Mouse (Mus musculus) CD8-positive naive resting alpha-beta T cell, adult 2 months (primary cell): ENCODE data around the gene Pik3ca.

Experiments
- DNase-seq, 2 experiments: peaks; one replicate each; pipeline ENCODE4 v3.0.0; 2022; ENCODE audit warnings: low read depth in 2 of 2, low spot score in 2 of 2

The Pik3ca gene

DNA sequence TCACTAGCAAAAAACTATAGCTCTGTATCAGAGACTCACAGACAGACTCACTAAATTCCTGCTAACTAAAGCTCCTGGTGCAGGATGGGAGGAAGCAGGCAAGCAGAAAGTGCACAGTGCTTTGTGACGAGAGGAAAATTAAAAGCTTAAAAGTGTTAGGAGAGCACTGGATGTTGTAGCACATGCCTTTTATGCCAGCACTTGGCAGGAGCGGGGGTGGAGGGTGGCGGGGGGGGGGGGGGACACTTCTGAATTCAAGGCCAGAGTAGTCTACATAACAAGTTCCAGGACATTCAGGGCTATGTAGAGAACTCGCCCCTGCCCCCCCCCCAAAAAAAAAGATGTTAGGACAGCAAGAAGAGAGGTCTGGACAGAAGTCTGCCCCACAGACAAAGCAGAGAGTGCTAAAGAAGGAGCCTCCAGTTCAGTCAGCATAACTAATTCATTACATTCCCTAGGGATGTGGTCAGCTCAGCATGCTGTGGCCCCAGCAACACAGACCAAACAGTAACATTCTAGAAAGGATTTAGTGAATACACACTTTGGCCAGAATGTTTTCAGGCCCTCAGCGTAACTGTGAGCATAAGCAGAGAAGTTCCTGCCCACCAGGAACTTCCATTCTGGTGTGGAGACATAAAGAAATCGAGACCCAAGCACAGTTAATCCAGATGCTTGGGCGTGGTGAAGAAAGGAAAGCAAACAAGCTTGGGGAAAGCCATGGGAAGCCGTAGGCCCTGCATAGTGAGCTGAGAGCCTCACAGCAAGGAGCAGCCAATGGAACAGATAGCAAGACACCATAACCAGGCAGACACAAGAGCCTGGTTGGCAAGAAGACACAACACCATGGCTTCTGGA lies 98.6 kb downstream of the Pik3ca start:
- DNase-seq = no peak

DNA sequence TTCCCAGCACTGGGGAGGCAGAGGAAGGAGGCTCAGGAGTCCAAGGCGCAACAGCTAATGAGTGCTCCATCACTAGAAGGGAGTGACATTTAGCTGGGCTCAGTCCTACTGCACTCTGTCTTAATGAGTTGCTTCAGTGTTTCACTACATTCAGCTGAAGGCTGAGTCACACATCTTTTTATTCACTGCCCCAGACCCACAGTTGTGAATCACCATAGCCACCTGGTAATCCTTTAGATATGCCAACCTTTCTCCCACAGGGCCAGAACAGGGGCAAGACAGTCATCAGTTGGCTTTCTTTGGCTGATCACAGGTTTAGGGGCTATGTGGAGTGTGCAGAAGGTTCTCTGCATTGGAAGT lies 99.2 kb downstream of the Pik3ca start:
- no peak for DNase-seq

GRCm38 (mm10) chr3:32500346-32500745 lies 102.9 kb downstream of the Pik3ca start:
- DNase-seq = no peak

- DNase-seq = no peak
These were observed 108.4 kb downstream of the Pik3ca start for GRCm38 (mm10) chr3:32505841-32506240.

DNA sequence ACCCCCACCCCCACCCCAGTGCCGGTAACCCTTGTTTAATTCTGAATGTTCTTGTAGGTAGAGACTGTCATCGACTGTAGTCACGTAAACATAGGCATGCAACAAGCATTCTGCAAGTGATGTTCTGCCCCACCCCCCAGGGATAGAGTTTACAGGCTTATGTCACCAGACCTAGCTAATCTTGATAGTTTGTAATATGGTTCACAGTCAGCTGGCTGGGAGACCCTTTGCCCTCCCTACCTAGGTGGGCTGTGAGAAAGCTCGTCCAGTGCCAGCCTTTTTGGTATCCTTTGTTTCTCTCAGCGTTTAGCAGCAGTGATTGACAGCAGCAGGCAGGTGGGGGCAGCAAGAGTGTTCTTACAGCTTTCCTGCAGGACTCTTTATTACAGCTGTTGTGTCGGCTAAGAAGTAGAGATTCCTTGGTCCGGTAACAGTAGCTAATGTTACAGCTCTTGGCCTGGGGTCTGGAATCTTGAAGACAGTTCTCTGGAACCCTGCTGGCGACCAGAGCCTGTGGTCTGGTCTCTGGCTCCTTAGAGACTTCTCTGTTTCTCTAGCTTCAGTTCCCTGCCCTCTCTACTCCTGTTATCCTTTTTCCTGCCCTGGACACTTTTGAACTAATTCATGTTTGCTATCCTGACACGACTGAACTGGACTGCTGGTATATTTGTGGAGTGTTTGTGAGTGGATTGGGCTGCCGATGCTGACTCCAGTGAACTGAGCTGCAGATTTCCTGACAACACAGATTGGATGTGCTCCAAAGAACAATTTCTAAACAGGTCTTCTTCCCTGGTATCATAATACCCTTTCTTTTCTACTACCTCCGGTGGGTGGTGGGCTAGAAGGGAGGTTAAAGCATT lies 109.1 kb downstream of the Pik3ca start:
- DNase-seq = no peak

DNA sequence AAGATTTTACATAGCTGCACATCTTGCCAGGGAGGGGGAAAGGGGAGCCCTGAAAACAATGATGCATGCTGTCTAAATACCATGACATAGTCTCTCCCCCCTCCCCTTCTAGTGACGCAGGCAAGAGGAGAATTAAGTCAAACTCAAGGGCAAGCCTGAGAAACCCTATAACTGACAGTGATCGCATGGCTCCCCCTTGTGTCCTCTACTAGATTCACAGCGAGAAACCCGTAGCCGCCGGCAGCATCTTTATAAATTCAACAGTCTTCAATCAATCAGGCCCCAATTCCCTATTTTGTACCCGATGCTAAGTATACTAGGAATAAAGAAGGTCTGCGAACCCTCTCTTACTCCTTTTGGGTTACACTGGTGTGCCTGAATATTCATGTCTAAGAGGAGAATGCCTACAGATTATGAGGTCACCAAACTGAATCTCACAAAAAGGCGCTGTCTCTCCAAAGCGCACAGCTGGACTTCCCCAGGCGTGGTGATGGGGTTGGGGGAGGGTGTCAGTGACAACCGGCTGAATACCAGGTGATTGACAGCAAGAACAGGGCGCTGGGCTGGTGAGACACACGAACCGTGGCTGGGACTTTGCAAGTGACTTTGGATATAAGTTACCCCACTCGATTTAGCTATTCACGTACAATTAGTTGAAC lies 111.3 kb downstream of the Pik3ca start:
- peak; percentile 65 to 83 for DNase-seq

- no peak for DNase-seq
These were observed 112.3 kb downstream of the Pik3ca start, which contains the start of gene Zfp639 for GRCm38 (mm10) chr3:32509496-32510374. Gene Zfp639 (plus strand): TSS chr3:32510259.

GRCm38 (mm10) chr3:32510375-32511190 lies 113.1 kb downstream of the Pik3ca start:
- peak; percentile 94 to 96 for DNase-seq

DNA sequence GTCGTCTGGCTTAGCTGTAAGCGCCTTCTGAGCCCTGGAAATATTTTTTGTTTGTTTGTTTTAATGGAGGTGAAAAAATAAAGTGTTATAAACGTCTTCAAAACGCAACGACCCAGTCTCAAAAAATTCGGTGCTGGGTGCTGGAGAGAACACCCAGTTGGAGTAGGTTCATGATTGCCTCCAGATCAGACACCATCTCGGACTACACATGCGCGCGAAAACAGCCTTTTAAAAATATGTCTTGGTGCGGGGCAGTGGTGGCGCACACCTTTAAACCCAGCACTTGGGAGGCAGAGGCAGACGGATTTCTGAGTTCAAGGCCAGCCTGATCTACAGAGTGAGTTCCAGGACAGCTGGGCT lies 113.7 kb downstream of the Pik3ca start:
- peak; percentile 7 to 24 for DNase-seq

- no peak for DNase-seq
These were observed 115.3 kb downstream of the Pik3ca start for GRCm38 (mm10) chr3:32512686-32513284.

GRCm38 (mm10) chr3:32513528-32513927 lies 116.1 kb downstream of the Pik3ca start:
- DNase-seq = no peak
